Mouse (Mus musculus): ENCODE results near the gene Trak1. TPM values are rescaled to one million over a fixed set of nuclear protein-coding genes. Genes with fewer than 3 reads are reported as not detected.

The Trak1 gene
- polyA plus RNA-seq, 1 experiment from 2014 or later, result 8.8 TPM

GRCm38 (mm10) chr9:121354792-121355390 is 57.6 kb downstream of the Trak1 start:
- H3K27me3 ChIP-seq (ENCODE audit: control insufficient read depth, insufficient read depth, low read length), result no peaks in the 10 kb centered on the region
- H3K9me3 ChIP-seq (replicated peaks; ENCODE audit: control insufficient read depth, low read length), result no peaks in the 10 kb centered on the region
- ATAC-seq (replicated peaks; ENCODE audit: insufficient number of reproducible peaks, low FRiP score, low TSS enrichment, low read depth), result no peak
- 83% methylated on average over 4 of the region's 4 CpGs for WGBS
- H3K4me1 ChIP-seq (ENCODE audit: control insufficient read depth, insufficient read depth, low read length), result 0 out of 2 replicates have a peak, but pooled peaks cover 5% of the 10 kb centered on the region
- peak; percentile 23 for DNase-seq (ENCODE audit: low spot score)
- H3K4me2 ChIP-seq (ENCODE audit: low read depth, low read length), result no peak overlapping the region
- no peaks in the 10 kb centered on the region for H3K36me3 ChIP-seq (replicated peaks; ENCODE audit: control insufficient read depth, insufficient read depth, low read depth, low read length)
- H3K27ac ChIP-seq (replicated peaks; ENCODE audit: low read depth, low read length), result no peak overlapping the region
- no peak overlapping the region for H3K4me3 ChIP-seq (ENCODE audit: low read depth, low read length)
- no peak overlapping the region for H3K9ac ChIP-seq (replicated peaks; ENCODE audit: low read length)

- H3K9ac ChIP-seq (replicated peaks; ENCODE audit: low read length), result no peak overlapping the region; the same call in 1 of the 2 replicates
- 76% methylated on average over 9 of the region's 9 CpGs for WGBS
Measured at GRCm38 (mm10) chr9:121355431-121356141, 58.3 kb downstream of the Trak1 start.

GRCm38 (mm10) chr9:121357102-121357501 is 59.8 kb downstream of the Trak1 start:
- Histone ChIP-seq H3K4me2 (ENCODE audit: low read depth, low read length) (no peak overlapping the region), H3K4me3 (ENCODE audit: low read depth, low read length) (no peak overlapping the region), H3K27ac (replicated peaks; ENCODE audit: low read depth, low read length) (no peak overlapping the region), H3K36me3 (replicated peaks; ENCODE audit: control insufficient read depth, insufficient read depth, low read depth, low read length) (no peaks in the 10 kb centered on the region), H3K4me1 (ENCODE audit: control insufficient read depth, insufficient read depth, low read length) (peaks cover 9% of the 10 kb centered on the region), H3K27me3 (ENCODE audit: control insufficient read depth, insufficient read depth, low read length) (no peaks in the 10 kb centered on the region), H3K9ac (replicated peaks; ENCODE audit: low read length) (no peak overlapping the region), H3K9me3 (replicated peaks; ENCODE audit: control insufficient read depth, low read length) (no peaks in the 10 kb centered on the region)
- no peak for DNase-seq (ENCODE audit: low spot score)
- WGBS, result 84% methylated on average over 5 of the region's 5 CpGs
- ATAC-seq (replicated peaks; ENCODE audit: insufficient number of reproducible peaks, low FRiP score, low TSS enrichment, low read depth), result no peak

More at GRCm38 (mm10) chr9:121355431-121356141, 58.3 kb downstream of the Trak1 start:
- Histone ChIP-seq H3K4me2 (ENCODE audit: low read depth, low read length) (no peak overlapping the region), H3K4me1 (ENCODE audit: control insufficient read depth, insufficient read depth, low read length) (peaks cover 7% of the 10 kb centered on the region), H3K4me3 (ENCODE audit: low read depth, low read length) (no peak overlapping the region), H3K27me3 (ENCODE audit: control insufficient read depth, insufficient read depth, low read length) (no peaks in the 10 kb centered on the region), H3K27ac (replicated peaks; ENCODE audit: low read depth, low read length) (no peak overlapping the region), H3K9me3 (replicated peaks; ENCODE audit: control insufficient read depth, low read length) (no peaks in the 10 kb centered on the region), H3K36me3 (replicated peaks; ENCODE audit: control insufficient read depth, insufficient read depth, low read depth, low read length) (no peaks in the 10 kb centered on the region)
- ATAC-seq (replicated peaks; ENCODE audit: insufficient number of reproducible peaks, low FRiP score, low TSS enrichment, low read depth) (no peak), DNase-seq (ENCODE audit: low spot score) (no peak)

- WGBS, result 87% methylated on average over 16 of the region's 16 CpGs
- Histone ChIP-seq H3K27ac (replicated peaks; ENCODE audit: low read depth, low read length) (no peak overlapping the region), H3K4me2 (ENCODE audit: low read depth, low read length) (no peak overlapping the region), H3K27me3 (ENCODE audit: control insufficient read depth, insufficient read depth, low read length) (no peaks in the 10 kb centered on the region), H3K36me3 (replicated peaks; ENCODE audit: control insufficient read depth, insufficient read depth, low read depth, low read length) (no peaks in the 10 kb centered on the region), H3K9ac (replicated peaks; ENCODE audit: low read length) (no peak overlapping the region), H3K4me3 (ENCODE audit: low read depth, low read length) (no peak overlapping the region), H3K4me1 (ENCODE audit: control insufficient read depth, insufficient read depth, low read length) (peaks cover 9% of the 10 kb centered on the region), H3K9me3 (replicated peaks; ENCODE audit: control insufficient read depth, low read length) (no peaks in the 10 kb centered on the region)
- ATAC-seq (replicated peaks; ENCODE audit: insufficient number of reproducible peaks, low FRiP score, low TSS enrichment, low read depth) (no peak), DNase-seq (ENCODE audit: low spot score) (no peak)
Measured at GRCm38 (mm10) chr9:121357582-121358275, 60.4 kb downstream of the Trak1 start.

- H3K9ac ChIP-seq (replicated peaks; ENCODE audit: low read length), result no peak overlapping the region
- no peaks in the 10 kb centered on the region for H3K9me3 ChIP-seq (replicated peaks; ENCODE audit: control insufficient read depth, low read length)
- H3K36me3 ChIP-seq (replicated peaks; ENCODE audit: control insufficient read depth, insufficient read depth, low read depth, low read length), result no peaks in the 10 kb centered on the region
- no peaks in the 10 kb centered on the region for H3K27me3 ChIP-seq (ENCODE audit: control insufficient read depth, insufficient read depth, low read length)
- no peak overlapping the region for H3K4me3 ChIP-seq (ENCODE audit: low read depth, low read length)
- no peak overlapping the region for H3K27ac ChIP-seq (replicated peaks; ENCODE audit: low read depth, low read length)
- DNase-seq (ENCODE audit: low spot score), result no peak
- WGBS, result 54% methylated on average over 8 of the region's 8 CpGs
- no peak overlapping the region for H3K4me2 ChIP-seq (ENCODE audit: low read depth, low read length)
- H3K4me1 ChIP-seq (ENCODE audit: control insufficient read depth, insufficient read depth, low read length), result peaks cover 9% of the 10 kb centered on the region
- ATAC-seq (replicated peaks; ENCODE audit: insufficient number of reproducible peaks, low FRiP score, low TSS enrichment, low read depth), result no peak
Measured at GRCm38 (mm10) chr9:121358418-121358817, 61.1 kb downstream of the Trak1 start.

- Histone ChIP-seq H3K9ac (replicated peaks; ENCODE audit: low read length) (no peak overlapping the region), H3K4me1 (ENCODE audit: control insufficient read depth, insufficient read depth, low read length) (peaks cover 9% of the 10 kb centered on the region)
Measured at GRCm38 (mm10) chr9:121359266-121359972, 62.1 kb downstream of the Trak1 start.

GRCm38 (mm10) chr9:121360327-121360954 is 63.1 kb downstream of the Trak1 start:
- DNase-seq (ENCODE audit: low spot score) (no peak), ATAC-seq (replicated peaks; ENCODE audit: insufficient number of reproducible peaks, low FRiP score, low TSS enrichment, low read depth) (peak; percentile 36; the same call in 1 of the 2 replicates)
- H3K4me1 ChIP-seq (ENCODE audit: control insufficient read depth, insufficient read depth, low read length), result peaks cover 9% of the 10 kb centered on the region
- H3K27me3 ChIP-seq (ENCODE audit: control insufficient read depth, insufficient read depth, low read length), result no peaks in the 10 kb centered on the region
- peak overlapping the region; percentile 56 for H3K9ac ChIP-seq (replicated peaks; ENCODE audit: low read length)
- H3K9me3 ChIP-seq (replicated peaks; ENCODE audit: control insufficient read depth, low read length), result no peaks in the 10 kb centered on the region
- 0 out of 2 replicates have a peak overlapping the region, but pooled peaks have one; percentile 6 for H3K4me3 ChIP-seq (ENCODE audit: low read depth, low read length)
- H3K36me3 ChIP-seq (replicated peaks; ENCODE audit: control insufficient read depth, insufficient read depth, low read depth, low read length), result no peaks in the 10 kb centered on the region
- WGBS, result 15% methylated on average over 11 of the region's 12 CpGs
- peak overlapping the region; percentile 72 for H3K27ac ChIP-seq (replicated peaks; ENCODE audit: low read depth, low read length)
- H3K4me2 ChIP-seq (ENCODE audit: low read depth, low read length), result peak overlapping the region; percentile 10; the same call in 1 of the 2 replicates

More at GRCm38 (mm10) chr9:121359266-121359972, 62.1 kb downstream of the Trak1 start:
- H3K9me3 ChIP-seq (replicated peaks; ENCODE audit: control insufficient read depth, low read length), result no peaks in the 10 kb centered on the region
- 63% methylated on average over 3 of the region's 3 CpGs for WGBS
- no peak for DNase-seq (ENCODE audit: low spot score)
- H3K27ac ChIP-seq (replicated peaks; ENCODE audit: low read depth, low read length), result no peak overlapping the region
- H3K36me3 ChIP-seq (replicated peaks; ENCODE audit: control insufficient read depth, insufficient read depth, low read depth, low read length), result no peaks in the 10 kb centered on the region
- no peak overlapping the region for H3K4me2 ChIP-seq (ENCODE audit: low read depth, low read length)
- no peak for ATAC-seq (replicated peaks; ENCODE audit: insufficient number of reproducible peaks, low FRiP score, low TSS enrichment, low read depth)
- H3K4me3 ChIP-seq (ENCODE audit: low read depth, low read length), result no peak overlapping the region
- no peaks in the 10 kb centered on the region for H3K27me3 ChIP-seq (ENCODE audit: control insufficient read depth, insufficient read depth, low read length)

Data from embryonic facial prominence, embryonic 11.5 days (tissue).